ENCODE assay signal across 22 mouse cellular contexts in genomic region chr6:55060241-55060825, GRCm38 (mm10).
"Had no signal": no experiment of that assay in that cellular context is flagged by ENCODE, and none has a peak within 500 bp of the region (broad histone marks: within the 10 kb centered on the region; RNA-seq: fewer than 3 reads in every experiment).

No protein-coding gene starts in this region.

- H3K27me3 ChIP-seq: heart, embryonic 13.5 days; heart, embryonic 15.5 days; hindbrain, embryonic 13.5 days; hindbrain, embryonic 15.5 days; limb, embryonic 12.5 days; liver, embryonic 13.5 days had no signal

- DNase-seq: gastrocnemius, postnatal 14 days; gastrocnemius, postnatal 36 days; heart, adult 18-20 months; heart, postnatal 14 days; heart, postnatal 36 days; kidney, adult 11 months; kidney, adult 2 months; kidney, postnatal 10 days; kidney, postnatal 25 days; kidney, postnatal 4 days; liver; liver, embryonic 13.5 days had no signal

- H3K9ac ChIP-seq: heart, embryonic 13.5 days; heart, embryonic 15.5 days; hindbrain, embryonic 13.5 days; hindbrain, embryonic 15.5 days; limb, embryonic 12.5 days; liver, embryonic 13.5 days had no signal

- H3K27ac ChIP-seq: heart, embryonic 13.5 days; heart, embryonic 15.5 days; hindbrain, embryonic 13.5 days; hindbrain, embryonic 15.5 days; hindbrain, postnatal 0 days; left cerebral cortex, adult 2 months; limb, embryonic 10.5 days; limb, embryonic 12.5 days; liver, embryonic 13.5 days had no signal

- H3K4me2 ChIP-seq: heart, embryonic 11.5 days; heart, embryonic 13.5 days; heart, embryonic 15.5 days; hindbrain, embryonic 13.5 days; hindbrain, embryonic 15.5 days; limb, embryonic 12.5 days; liver, embryonic 11.5 days; liver, embryonic 13.5 days had no signal

- H3K4me3 ChIP-seq: heart, embryonic 13.5 days; heart, embryonic 15.5 days; hindbrain, embryonic 13.5 days; hindbrain, embryonic 15.5 days; left cerebral cortex, adult 2 months; limb, embryonic 10.5 days; limb, embryonic 12.5 days; liver, embryonic 13.5 days had no signal

- H3K4me1 ChIP-seq: heart, embryonic 15.5 days; hindbrain, embryonic 13.5 days; hindbrain, embryonic 15.5 days; limb, embryonic 12.5 days had no signal

- H3K9me3 ChIP-seq: heart, embryonic 13.5 days; heart, embryonic 15.5 days; hindbrain, embryonic 13.5 days; hindbrain, embryonic 15.5 days; limb, embryonic 10.5 days; limb, embryonic 12.5 days; liver, embryonic 13.5 days had no signal
